Mouse (Mus musculus): Measurements from ENCODE around the gene Cdkal1.

DNA sequence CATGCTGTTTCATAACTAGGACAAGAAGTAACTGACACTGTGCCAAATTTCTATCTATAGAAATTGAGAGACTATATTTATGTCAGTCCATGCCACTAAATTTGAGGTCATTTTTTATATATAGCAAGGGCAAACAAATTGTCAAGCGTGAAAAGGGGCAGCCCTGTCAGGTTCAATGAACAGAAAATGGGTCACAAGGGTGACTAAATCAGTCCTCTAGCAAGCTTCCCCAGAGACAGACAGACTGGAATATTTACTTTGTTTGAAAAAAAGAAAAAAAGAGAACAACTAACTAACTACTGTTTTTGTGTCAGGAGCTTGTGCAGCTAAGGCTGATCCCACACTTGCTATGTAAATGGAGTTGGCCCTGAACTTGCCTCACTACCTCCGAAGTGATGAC, 355.7 kb downstream of the Cdkal1 start:
- no peak for TF ChIP-seq POLR2A (IDR thresholded peaks at IDR 0.05; ENCODE audit: low read depth, low read length)
- no peak for TF ChIP-seq CTCF (IDR thresholded peaks at IDR 0.05; ENCODE audit: extremely low read depth, insufficient read length, insufficient replicate concordance, low read depth, low read length)

Data from small intestine, adult 2 months (tissue).